Mouse (Mus musculus): ENCODE measurements around the gene Cd48. TPM values are rescaled to one million over a fixed set of nuclear protein-coding genes. Genes with fewer than 3 reads are reported as not detected.
"Not testable (repeated sequence)": the region's sequence is repeated elsewhere in the genome, so short reads cannot be mapped to it uniquely, and the experiment has no call there.

The Cd48 gene
- polyA plus RNA-seq, 1 experiment: not detected

DNA sequence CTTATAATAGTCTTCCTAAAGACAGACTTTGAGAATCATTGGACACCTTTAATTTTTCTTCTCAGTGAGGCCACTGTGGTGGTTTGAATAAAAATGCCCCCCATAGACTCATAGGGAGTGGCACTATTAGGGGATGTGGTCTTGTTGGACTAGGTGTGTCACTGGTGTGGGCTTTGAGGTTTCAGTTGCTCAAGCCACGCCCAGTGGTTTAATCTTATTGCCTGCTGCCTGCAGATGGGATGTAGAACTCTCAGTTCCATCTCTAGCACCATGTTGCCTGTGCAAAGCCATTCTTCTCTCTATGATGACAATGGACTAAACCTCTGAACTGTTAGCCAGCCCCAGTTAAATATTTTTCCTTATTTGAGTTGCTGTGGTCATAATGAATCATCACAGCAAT, 4.1 kb upstream of the Cd48 start:
- WGBS: 79% methylated on average over 1 of the region's 1 CpGs
- Histone ChIP-seq H3K4me3 (ENCODE audit: insufficient read depth, low read depth, low read length) (no peak overlapping the region), H3K27ac (ENCODE audit: insufficient read depth, low read depth, low read length) (no peak overlapping the region), H3K4me1 (ENCODE audit: control insufficient read depth, insufficient read depth, low read length) (peaks cover 2% of the 10 kb centered on the region; the same call in 1 of the 2 replicates)
- no peak for TF ChIP-seq POLR2A (IDR thresholded peaks at IDR 0.05; ENCODE audit: insufficient read depth, low read depth, low read length)
- no peak for TF ChIP-seq CTCF (IDR thresholded peaks at IDR 0.05; ENCODE audit: insufficient read depth, low read depth, low read length)

DNA sequence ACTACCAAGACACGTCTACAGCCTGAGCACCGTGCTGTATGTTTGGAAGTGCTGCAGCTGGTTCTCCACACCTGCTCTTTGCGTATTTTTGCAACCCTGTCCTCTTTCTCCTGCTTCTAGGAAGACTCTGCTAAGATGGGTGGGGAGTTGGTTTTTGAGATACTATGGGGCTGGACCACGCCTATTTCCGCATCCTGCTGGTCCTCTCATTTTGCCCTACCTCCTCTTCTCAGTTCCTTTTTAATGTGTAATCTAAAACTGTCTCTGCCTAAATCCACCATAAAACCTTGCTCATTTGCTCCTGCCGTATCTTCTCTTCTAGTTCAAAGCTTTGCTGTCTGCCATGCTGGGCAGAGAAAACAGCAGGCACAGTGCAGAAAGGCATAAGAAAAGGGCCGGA, 800 bp upstream of the Cd48 start:
- TF ChIP-seq POLR2A (IDR thresholded peaks at IDR 0.05; ENCODE audit: insufficient read depth, low read depth, low read length): no peak
- no peak for TF ChIP-seq CTCF (IDR thresholded peaks at IDR 0.05; ENCODE audit: insufficient read depth, low read depth, low read length)
- WGBS: 93% methylated on average over 7 of the region's 7 CpGs
- H3K4me3 ChIP-seq (ENCODE audit: insufficient read depth, low read depth, low read length): no peak overlapping the region
- H3K27ac ChIP-seq (ENCODE audit: insufficient read depth, low read depth, low read length): no peak overlapping the region
- H3K4me1 ChIP-seq (ENCODE audit: control insufficient read depth, insufficient read depth, low read length): no peaks in the 10 kb centered on the region

DNA sequence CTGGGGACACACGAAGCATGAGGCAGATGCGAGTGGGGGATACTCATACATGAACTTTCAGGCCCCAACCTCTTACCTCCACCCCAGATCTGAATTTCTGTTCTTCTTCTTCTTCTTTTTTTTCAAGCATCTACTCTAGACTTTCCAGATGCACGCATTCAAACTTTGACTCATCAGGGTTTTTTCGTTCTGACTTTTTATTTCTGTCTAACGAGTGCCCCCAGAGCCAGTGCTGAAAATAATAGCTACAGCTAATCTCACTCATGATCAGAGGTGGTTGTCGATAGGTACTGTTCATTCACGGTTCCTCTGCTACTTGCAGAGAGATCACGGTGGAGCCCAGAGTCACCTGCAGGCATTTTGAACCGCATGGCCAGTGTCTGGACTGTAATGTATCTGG, 3.1 kb downstream of the Cd48 start:
- Histone ChIP-seq H3K4me3 (ENCODE audit: insufficient read depth, low read depth, low read length) (no peak overlapping the region), H3K4me1 (ENCODE audit: control insufficient read depth, insufficient read depth, low read length) (no peaks in the 10 kb centered on the region), H3K27ac (ENCODE audit: insufficient read depth, low read depth, low read length) (no peak overlapping the region)
- no peak for TF ChIP-seq POLR2A (IDR thresholded peaks at IDR 0.05; ENCODE audit: insufficient read depth, low read depth, low read length)
- TF ChIP-seq CTCF (IDR thresholded peaks at IDR 0.05; ENCODE audit: insufficient read depth, low read depth, low read length): no peak
- WGBS: 93% methylated on average over 9 of the region's 9 CpGs

DNA sequence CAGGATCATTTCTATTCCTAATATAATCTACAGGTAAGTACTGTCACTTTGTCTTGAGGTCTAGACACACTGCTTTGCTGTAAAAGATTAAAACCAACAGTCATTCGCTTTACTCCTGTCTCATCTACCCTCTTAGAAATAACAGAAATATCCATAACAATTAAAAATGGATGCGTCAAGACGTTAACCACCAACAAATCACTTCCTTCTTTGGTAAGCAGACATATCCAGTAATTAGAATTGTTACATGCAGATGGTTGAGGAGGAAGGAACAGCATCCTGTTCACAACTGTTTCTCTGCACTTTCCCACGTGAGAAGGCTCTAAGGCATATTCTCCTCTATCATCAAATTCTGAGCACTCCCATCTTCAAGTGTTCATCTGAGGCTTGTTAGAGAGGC, 5.5 kb downstream of the Cd48 start:
- no peaks in the 10 kb centered on the region for H3K4me1 ChIP-seq (ENCODE audit: control insufficient read depth, insufficient read depth, low read length)
- no peak overlapping the region for H3K4me3 ChIP-seq (ENCODE audit: insufficient read depth, low read depth, low read length)
- no peak overlapping the region for H3K27ac ChIP-seq (ENCODE audit: insufficient read depth, low read depth, low read length)
- TF ChIP-seq POLR2A (IDR thresholded peaks at IDR 0.05; ENCODE audit: insufficient read depth, low read depth, low read length) (no peak), CTCF (IDR thresholded peaks at IDR 0.05; ENCODE audit: insufficient read depth, low read depth, low read length) (no peak)
- WGBS: 73% methylated on average over 4 of the region's 4 CpGs

DNA sequence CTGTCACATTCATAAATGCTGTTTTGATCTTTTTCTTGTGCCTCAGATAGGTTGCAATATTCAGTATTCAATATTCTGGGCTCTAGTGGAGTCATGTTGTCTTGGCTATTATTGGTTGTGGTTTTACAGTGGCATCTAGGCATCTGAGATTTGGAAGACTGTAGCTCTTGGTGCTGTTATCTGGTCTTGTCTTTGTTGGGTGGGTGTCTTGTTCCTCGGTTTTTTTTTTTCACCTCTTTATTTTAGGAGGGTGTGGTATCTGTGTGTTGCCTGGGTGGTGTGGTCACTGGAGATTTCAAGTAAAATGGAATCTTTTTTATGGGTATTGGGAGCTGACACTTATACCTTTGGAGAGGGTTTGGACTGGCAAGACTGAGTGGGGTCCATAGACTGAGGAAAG, 12.1 kb downstream of the Cd48 start:
- Histone ChIP-seq H3K27ac (ENCODE audit: insufficient read depth, low read depth, low read length) (no peak overlapping the region), H3K4me3 (ENCODE audit: insufficient read depth, low read depth, low read length) (no peak overlapping the region), H3K4me1 (ENCODE audit: control insufficient read depth, insufficient read depth, low read length) (no peaks in the 10 kb centered on the region)
- 88% methylated on average over 1 of the region's 1 CpGs for WGBS
- TF ChIP-seq CTCF (IDR thresholded peaks at IDR 0.05; ENCODE audit: insufficient read depth, low read depth, low read length) (no peak), POLR2A (IDR thresholded peaks at IDR 0.05; ENCODE audit: insufficient read depth, low read depth, low read length) (no peak)

DNA sequence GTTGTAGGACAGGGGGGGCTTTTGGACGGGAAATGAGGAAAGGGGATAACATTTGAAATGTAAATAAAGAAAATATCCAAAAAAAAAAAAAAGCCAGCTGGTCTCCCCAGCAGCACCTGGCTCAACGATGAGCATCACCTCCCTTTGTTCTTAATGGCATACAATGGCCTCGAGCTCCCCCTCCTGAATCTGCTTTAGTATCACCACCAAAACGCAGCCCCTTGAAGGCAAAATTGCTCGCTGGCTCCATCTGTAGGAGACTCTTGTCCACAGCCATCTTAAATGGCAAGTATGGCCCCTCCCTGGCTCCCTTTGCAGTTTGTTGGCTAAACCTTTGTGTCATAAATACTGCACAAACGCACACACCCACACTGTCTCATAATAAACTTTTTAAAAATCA, 17.2 kb downstream of the Cd48 start:
- TF ChIP-seq CTCF (IDR thresholded peaks at IDR 0.05; ENCODE audit: insufficient read depth, low read depth, low read length): 0 out of 2 replicates have a peak, but pooled peaks have one; percentile 20
- TF ChIP-seq POLR2A (IDR thresholded peaks at IDR 0.05; ENCODE audit: insufficient read depth, low read depth, low read length): no peak
- Histone ChIP-seq H3K4me1 (ENCODE audit: control insufficient read depth, insufficient read depth, low read length) (no peaks in the 10 kb centered on the region), H3K27ac (ENCODE audit: insufficient read depth, low read depth, low read length) (no peak overlapping the region), H3K4me3 (ENCODE audit: insufficient read depth, low read depth, low read length) (no peak overlapping the region)
- WGBS: 15% methylated on average over 6 of the region's 6 CpGs

DNA sequence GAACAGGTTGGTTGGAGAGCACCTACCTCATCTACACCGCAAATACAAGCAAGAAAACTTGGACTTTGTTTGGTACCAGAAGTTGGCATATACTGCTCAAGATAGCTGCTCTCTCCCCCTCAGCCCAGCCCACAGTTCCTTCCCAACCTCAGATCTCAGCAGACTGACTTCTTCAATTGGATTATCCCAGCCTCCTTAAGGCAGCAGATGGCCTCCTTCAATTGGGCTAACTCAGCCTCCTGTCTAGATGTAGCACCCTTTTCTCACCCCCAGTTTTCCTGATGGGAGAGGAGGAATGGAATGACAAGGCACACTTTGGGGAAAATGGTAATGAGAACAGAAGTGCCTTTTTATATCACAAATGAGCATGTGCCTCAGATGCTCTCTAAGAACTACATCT, 31.9 kb downstream of the Cd48 start:
- not testable (repeated sequence) for H3K4me3 ChIP-seq (ENCODE audit: insufficient read depth, low read depth, low read length); H3K4me1 ChIP-seq (ENCODE audit: control insufficient read depth, insufficient read depth, low read length); H3K27ac ChIP-seq (ENCODE audit: insufficient read depth, low read depth, low read length)
- 86% methylated on average over 1 of the region's 1 CpGs for WGBS

DNA sequence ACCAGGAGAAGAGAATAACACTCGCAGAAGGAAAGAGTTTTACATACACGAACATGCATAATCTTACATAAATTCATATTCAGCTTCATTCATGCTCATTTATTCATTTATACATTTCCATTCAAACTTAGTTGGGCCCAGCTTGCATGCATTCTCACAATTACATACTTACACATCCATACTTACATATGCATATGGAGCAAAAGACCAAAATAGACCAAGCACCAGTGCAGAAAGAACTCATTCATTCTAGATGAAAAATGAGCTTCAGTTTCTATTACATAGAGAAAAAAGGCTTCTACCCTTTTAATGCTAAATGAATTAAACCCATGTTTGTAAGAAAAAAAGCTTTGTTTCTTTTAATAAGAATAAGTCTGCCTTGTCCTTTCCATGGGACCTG, 33.6 kb downstream of the Cd48 start:
- no peak overlapping the region for H3K4me3 ChIP-seq (ENCODE audit: insufficient read depth, low read depth, low read length)
- 90% methylated on average over 2 of the region's 2 CpGs for WGBS
- no peaks in the 10 kb centered on the region for H3K4me1 ChIP-seq (ENCODE audit: control insufficient read depth, insufficient read depth, low read length)
- H3K27ac ChIP-seq (ENCODE audit: insufficient read depth, low read depth, low read length): no peak overlapping the region
- no peak for TF ChIP-seq CTCF (IDR thresholded peaks at IDR 0.05; ENCODE audit: insufficient read depth, low read depth, low read length)
- no peak for TF ChIP-seq POLR2A (IDR thresholded peaks at IDR 0.05; ENCODE audit: insufficient read depth, low read depth, low read length)

DNA sequence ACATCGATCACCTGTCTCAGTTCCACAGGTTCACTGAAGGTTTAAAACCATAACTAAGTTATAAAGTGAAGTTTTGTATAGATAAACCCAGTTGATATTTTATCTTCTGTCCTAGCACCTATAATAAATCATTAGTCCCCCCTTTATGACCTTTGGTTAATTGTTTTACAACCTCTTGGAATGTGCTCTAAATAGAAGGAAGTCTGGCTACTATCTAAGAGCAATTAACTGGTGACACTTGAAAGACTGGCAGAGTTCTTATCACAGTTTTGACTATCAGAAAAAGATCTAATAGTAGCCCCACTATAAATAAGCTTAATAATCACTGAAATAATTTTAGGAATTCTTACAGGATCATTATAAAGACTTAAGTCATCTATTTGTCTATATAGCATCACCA, 34.4 kb downstream of the Cd48 start:
- Histone ChIP-seq H3K27ac (ENCODE audit: insufficient read depth, low read depth, low read length) (no peak overlapping the region), H3K4me3 (ENCODE audit: insufficient read depth, low read depth, low read length) (no peak overlapping the region), H3K4me1 (ENCODE audit: control insufficient read depth, insufficient read depth, low read length) (no peaks in the 10 kb centered on the region)
- TF ChIP-seq CTCF (IDR thresholded peaks at IDR 0.05; ENCODE audit: insufficient read depth, low read depth, low read length) (no peak), POLR2A (IDR thresholded peaks at IDR 0.05; ENCODE audit: insufficient read depth, low read depth, low read length) (no peak)
- WGBS: 98% methylated on average over 1 of the region's 1 CpGs

DNA sequence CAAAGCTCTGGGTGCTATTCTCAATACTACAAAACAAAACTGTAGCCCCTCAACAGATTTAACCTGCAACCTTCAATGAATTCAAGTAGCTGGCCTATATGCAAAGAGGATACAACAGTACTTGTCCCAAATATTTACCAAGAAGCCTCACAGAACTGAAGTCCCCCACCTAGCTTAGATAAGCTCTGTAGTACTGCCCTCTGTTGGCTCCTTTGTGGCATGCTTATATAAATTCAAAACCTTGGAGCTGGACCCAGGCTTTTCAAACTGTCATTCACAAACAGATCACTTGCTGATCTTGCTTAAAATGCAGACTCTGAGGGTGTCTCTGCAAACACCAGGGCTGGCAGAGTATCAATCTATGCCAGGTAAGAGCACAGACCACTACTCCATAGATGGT, 49.4 kb downstream of the Cd48 start:
- no peak overlapping the region for H3K27ac ChIP-seq (ENCODE audit: insufficient read depth, low read depth, low read length)
- H3K4me3 ChIP-seq (ENCODE audit: insufficient read depth, low read depth, low read length): no peak overlapping the region
- no peak for TF ChIP-seq POLR2A (IDR thresholded peaks at IDR 0.05; ENCODE audit: insufficient read depth, low read depth, low read length)
- TF ChIP-seq CTCF (IDR thresholded peaks at IDR 0.05; ENCODE audit: insufficient read depth, low read depth, low read length): no peak
- no peaks in the 10 kb centered on the region for H3K4me1 ChIP-seq (ENCODE audit: control insufficient read depth, insufficient read depth, low read length)

All from olfactory bulb, adult 2 months (tissue).